Mouse (Mus musculus): ENCODE measurements around the gene Hoxa10.

DNA sequence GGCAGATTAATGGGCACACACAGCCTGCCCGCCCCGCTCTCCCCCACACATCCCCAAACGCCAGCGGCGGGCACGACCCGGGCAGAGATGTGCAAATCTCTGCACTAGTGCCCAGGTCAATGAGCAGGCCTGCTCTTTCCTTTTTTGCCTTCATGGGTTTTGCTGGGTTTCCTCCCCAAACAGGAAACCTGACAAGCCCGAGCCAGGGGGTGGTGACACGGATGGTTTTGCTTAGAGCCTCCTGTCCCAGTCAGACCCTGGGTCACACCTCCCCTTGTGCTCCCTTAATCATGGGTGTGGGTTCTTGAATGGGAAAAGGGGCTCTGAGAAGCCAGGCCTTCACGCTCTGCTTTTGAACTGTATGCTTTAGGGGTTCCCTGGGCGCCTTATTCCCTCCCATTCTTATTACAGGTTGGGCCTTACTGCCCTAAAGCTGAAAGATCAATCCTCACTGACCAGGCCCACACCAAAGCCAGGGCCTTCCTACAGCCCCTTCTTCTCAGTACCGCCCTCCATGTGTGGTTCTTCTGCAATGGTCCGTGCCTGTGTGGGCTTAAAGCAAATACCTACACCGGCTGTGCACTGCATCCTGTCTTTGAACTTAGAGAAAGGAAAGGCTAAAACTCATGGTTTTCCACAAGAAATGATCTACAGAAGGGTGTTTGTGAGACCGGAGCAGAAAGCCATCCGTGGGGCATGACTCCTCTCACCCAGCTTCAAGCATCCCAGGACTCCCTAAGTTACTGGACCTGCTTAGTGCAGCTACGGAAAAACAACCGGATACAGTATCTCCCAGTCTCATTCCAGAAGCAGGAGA is 31.6 kb downstream of the Hoxa10 start:
- TF ChIP-seq POLR2A (IDR thresholded peaks at IDR 0.05; ENCODE audit: low read depth, low read length) (no peak), CTCF (conservative IDR thresholded peaks at IDR 0.05; ENCODE audit: insufficient read depth, insufficient read length, low read depth, low read length) (no peak)
